Mouse (Mus musculus) right cerebral cortex, postnatal 10 days (tissue): ENCODE results near the gene Slc35e3.

ENCODE experiments used
- DNase-seq, 2 experiments: peaks; one replicate each; pipeline ENCODE4 v3.0.0; 2021; ENCODE audit warnings: low spot score in 2 of 2

Slc35e3 gene

GRCm38 (mm10) chr10:117776281-117777102 lies 30.3 kb upstream of the Slc35e3 start:
- DNase-seq = no peak

GRCm38 (mm10) chr10:117775401-117776144 lies 29.4 kb upstream of the Slc35e3 start:
- no peak for DNase-seq

- no peak for DNase-seq
Observed at GRCm38 (mm10) chr10:117774817-117775120, 28.6 kb upstream of the Slc35e3 start.

- DNase-seq = no peak
Observed at GRCm38 (mm10) chr10:117774011-117774816, 28.0 kb upstream of the Slc35e3 start.

- no peak for DNase-seq
Observed at GRCm38 (mm10) chr10:117773106-117773720, 27.0 kb upstream of the Slc35e3 start.

GRCm38 (mm10) chr10:117772364-117773105 lies 26.4 kb upstream of the Slc35e3 start:
- DNase-seq = no peak

GRCm38 (mm10) chr10:117771131-117771510 lies 25.0 kb upstream of the Slc35e3 start:
- DNase-seq = no peak

GRCm38 (mm10) chr10:117770286-117771130 lies 24.3 kb upstream of the Slc35e3 start:
- DNase-seq = no peak

- DNase-seq = no peak
Observed at GRCm38 (mm10) chr10:117769541-117770285, 23.5 kb upstream of the Slc35e3 start.

- no peak for DNase-seq
Observed at GRCm38 (mm10) chr10:117768141-117768440, 21.9 kb upstream of the Slc35e3 start.

GRCm38 (mm10) chr10:117767286-117768140 lies 21.3 kb upstream of the Slc35e3 start:
- DNase-seq = no peak

GRCm38 (mm10) chr10:117766896-117767160 lies 20.7 kb upstream of the Slc35e3 start:
- DNase-seq = no peak

- DNase-seq = no peak
Observed at GRCm38 (mm10) chr10:117766111-117766895, 20.1 kb upstream of the Slc35e3 start.

- DNase-seq = no peak
Observed at GRCm38 (mm10) chr10:117765116-117765894, 19.1 kb upstream of the Slc35e3 start.

- DNase-seq = no peak
Observed at GRCm38 (mm10) chr10:117764598-117764997, 18.4 kb upstream of the Slc35e3 start.

GRCm38 (mm10) chr10:117763588-117764190 lies 17.5 kb upstream of the Slc35e3 start:
- DNase-seq = no peak

GRCm38 (mm10) chr10:117762966-117763365 lies 16.8 kb upstream of the Slc35e3 start:
- no peak for DNase-seq
